Mouse (Mus musculus) large intestine, adult 2 months (tissue): ENCODE measurements around the gene Tbc1d30. TPM values are rescaled to one million over a fixed set of nuclear protein-coding genes. Genes with fewer than 3 reads are reported as not detected.
A peak's percentile ranks its signal among the peaks of the same experiment; 100 is the strongest.

ENCODE experiments used
- DNase-seq: peaks from one replicate; pipeline ENCODE4 v3.0.0-alpha.2; 2012; ENCODE audit warnings: low read depth, low spot score
- WGBS: fragments of 180-500 bp; shearing (Covaris S2); methylation state at CpG from one replicate; pipeline ENCODE4 v1.1.7; 2018; 5-methylcytosine and 5-hydroxymethylcytosine counted together
- polyA plus RNA-seq: library from polyadenylated mRNA; depleted of rRNA; stranded (reverse); fragments of >200 nt; gene quantifications from 2 replicates; pipeline ENCODE4 v1.2.3, GENCODE M21; 2012; rRNA removed

Tbc1d30 gene
- polyA plus RNA-seq, result 3.5 and 5.6 TPM in 2 replicates

DNA sequence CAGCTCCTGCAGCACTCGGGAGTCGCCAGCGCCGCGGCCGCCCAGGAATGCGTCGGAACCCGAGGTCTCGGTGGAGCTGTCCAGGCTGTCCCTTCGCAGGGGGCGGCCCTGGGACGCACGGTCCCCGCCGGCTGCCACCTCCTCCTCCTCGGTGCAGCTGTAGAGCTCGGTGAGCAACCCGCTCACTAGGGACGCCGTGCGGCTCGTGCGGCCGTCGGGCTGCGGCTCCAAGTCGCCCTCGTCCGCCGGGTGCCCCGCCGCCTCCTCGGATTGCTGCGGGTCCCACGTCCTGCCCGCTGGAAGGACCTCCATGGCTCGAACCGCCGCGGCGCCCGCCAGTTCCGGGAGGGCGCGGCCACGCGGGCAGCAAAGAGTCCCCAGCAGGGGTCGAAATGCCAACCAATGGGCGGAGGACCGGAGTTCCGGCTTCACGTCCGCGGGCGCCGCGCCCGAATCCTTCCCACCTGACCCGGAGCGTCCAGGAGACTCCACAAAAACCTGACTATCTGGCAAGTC, at the start of gene Tbc1d30:
Tbc1d30 (minus strand) TSS at position 213 of the 516 bp plus-strand sequence.
- DNase-seq, result no peak
- WGBS, result under 1% methylated on average over 59 of the region's 61 CpGs

DNA sequence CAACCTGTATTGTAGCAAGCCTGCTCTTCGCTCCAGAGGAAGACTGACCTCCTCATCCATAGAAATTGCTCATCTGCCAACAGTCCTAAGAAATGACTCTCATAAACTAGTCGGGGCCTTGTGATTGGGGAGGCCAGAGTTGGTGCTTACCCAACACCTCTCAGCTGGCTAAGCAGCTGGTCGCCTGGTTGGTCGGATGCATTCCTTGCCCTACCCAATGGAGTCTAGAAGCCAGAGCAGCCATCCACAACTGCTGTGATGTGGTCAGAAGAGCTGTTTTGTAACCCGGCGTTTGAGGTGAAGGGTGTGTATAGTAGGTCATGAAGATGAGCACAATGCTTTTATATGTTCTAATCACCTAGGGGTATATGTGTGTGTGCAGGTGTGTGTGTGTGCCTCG, 47.5 kb upstream of the Tbc1d30 start:
- no peak for DNase-seq
- WGBS, result 62% methylated on average over 7 of the region's 7 CpGs

DNA sequence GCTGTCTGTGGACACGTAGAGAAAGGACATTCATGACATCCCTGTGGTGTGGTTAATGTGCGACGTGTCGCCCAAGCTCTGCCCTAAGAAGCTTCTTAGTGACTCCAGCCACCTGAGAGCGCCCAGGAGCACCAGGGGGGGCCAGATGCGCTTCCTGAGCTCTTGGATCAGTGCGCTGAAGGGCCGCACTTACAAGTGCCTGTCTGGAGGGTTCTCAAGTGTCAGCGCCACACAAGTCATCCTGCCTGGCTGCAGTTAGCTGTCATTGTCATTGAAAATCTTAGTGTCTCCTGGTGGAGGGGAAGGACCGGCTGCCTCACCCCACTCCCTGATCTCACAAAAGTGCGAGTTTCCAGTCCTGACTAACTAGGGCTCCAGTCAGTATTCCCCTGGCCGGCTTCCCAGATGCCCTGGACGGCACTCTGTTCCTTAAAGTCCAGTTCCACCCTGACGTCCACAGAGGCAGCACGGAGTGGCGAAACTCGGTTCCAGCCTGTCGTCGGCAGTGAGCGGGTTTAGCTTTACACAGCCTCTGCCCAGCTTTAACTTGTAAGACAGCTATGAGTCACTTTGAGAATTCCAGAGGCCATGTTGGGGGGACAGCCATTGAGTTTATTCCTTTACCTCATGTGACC, 44.6 kb upstream of the Tbc1d30 start:
- WGBS, result 76% methylated on average over 20 of the region's 20 CpGs
- no peak for DNase-seq

DNA sequence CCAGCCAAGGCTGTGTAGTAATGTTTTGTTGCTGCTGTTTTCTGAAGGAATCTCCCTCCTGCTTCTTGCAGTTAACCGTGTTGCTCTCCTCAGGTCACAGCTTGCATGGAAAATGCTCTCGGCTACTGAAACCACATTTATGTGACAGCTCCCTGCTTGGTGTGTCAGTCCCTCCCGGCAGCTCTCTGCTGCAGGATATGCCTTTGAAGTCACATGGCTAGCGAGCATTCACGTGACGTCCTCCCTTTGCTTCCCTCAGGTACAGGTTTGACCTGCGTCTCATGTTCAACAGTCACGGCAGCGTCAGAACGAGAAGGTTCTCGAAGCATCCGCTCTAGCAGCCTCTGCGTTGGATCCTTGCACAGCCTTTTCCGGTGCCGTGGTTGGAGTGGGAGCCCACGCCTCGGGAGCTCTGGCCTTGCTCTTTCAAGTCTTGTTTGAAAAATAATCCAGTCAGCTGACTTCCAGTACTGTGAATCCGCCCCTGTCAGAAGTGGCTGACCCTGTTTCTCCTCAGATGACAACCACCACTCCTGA, 43.8 kb upstream of the Tbc1d30 start:
- no peak for DNase-seq
- 84% methylated on average over 18 of the region's 18 CpGs for WGBS

DNA sequence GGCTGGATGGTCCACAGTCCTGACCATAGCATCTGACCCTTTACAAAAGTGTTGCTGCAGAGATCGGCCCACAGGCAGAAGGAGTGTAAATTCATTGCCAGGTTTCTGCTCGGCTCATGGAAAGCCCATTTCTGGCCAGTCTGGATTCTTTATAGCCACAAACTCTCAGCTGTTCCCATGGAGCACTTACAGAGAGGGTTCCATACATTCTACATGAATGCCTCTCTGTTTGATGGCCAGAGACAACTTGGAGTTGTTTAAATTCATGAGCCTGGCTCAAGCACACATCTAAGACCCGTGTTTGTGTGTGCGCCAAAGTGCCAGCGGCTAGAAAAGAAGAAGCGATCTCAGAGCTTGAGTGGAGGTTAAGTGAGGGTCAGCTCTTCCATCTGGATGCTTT, 43.2 kb upstream of the Tbc1d30 start:
- DNase-seq, result no peak
- 83% methylated on average over 6 of the region's 6 CpGs for WGBS

DNA sequence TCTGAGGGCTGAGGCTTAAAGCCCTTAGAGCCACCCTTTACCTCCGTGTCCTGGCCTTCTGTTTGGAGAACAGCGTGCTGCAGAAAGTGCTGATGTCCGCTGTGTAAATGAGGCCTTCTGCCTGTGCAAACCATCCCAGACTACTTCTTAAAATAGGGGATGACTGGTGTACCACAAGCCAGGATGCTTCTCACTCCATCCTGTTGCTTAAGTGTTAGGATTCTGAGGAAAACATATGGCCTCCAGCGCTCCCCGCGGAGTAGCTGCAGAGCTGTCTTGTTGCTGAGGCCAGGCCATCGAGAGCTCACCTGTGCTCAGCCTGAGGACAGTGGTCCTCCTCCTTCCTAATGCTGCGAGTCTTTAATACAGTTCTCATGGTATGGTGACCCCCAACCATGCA, 40.8 kb upstream of the Tbc1d30 start:
- WGBS, result 92% methylated on average over 8 of the region's 8 CpGs
- no peak for DNase-seq

DNA sequence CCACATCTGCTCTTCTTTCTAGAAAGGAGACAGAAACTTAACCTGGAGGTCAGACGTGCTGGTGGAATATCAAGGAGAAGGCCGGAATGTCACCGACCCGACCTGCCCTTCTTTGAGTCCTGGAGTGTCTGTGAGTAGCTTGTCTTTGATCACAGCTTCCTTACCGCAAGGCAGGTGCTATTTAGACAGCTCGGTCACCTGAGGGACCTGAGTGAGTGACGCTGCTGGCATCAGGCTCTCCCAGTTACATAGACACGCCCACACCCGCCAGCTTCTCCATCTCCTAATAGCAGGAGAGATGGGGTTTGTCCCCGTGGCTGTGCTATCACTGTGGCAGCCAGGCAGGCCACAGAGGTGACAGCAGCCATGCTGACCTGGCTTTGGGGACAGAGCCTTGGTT, 39.5 kb upstream of the Tbc1d30 start:
- DNase-seq, result no peak

DNA sequence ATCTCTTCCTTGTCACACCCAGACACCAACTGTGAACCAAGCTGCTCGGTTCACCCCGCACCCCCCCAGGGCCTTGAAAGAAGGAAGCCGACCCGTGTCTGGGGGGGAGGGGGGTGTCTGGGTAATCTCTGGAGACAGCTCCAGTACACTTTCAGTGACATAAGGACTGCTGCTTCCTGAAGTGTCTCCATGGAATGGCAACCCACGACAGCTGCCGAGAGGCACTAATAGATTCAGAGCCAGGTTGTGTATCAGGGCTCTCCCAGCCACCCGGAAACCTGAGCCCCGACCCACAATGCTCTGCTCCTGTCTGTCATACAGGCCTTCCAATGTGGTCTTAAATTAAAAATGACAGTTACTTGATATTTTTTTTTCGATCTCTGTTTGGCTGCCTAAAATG, 35.3 kb upstream of the Tbc1d30 start:
- 66% methylated on average over 9 of the region's 9 CpGs for WGBS
- no peak for DNase-seq

More for the DNA sequence above, 39.5 kb upstream of the Tbc1d30 start:
- whole genome bisulfite sequencing, result 63% methylated on average over 10 of the region's 10 CpGs

DNA sequence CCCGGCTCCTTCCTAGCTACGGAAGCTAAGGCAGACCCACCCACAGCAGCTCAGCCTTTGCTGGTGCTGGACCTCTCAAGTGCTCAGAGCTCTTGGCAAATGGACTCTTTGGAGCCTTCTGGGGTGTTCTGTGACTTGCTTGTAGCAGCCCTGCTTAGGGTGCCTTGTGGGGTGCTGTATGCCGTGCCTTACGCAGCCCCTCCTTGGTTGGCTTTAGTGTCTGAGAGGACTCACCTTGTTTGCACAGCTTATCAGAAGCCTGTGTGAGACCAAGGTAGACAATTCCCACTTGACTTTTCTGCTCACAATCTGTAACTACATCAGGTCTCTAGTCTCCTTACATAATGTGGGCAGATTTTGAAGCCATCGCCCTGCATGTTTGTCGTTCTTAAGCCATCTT, 34.6 kb upstream of the Tbc1d30 start:
- WGBS, result 78% methylated on average over 6 of the region's 6 CpGs
- no peak for DNase-seq

DNA sequence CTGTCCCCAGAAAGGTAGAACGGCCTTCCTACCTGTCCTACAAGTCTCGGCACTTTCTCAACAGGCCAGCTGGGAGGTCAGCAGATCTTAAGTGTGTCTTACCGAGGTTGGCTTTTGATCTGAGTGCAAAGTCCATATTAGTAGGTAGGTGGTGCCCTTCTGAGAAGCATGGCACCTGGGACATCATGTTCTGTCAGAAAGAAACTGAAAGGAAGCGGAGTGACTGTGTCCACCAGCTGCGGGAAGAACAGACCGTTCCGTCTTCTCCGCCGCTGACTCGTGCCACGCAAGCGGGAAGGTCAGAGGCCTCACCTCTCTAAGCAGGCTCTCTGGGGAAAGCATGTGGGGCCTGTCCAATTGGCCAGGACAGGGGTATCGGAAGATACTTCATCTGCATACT, 33.6 kb upstream of the Tbc1d30 start:
- 54% methylated on average over 13 of the region's 13 CpGs for WGBS
- peak; percentile 65 for DNase-seq

DNA sequence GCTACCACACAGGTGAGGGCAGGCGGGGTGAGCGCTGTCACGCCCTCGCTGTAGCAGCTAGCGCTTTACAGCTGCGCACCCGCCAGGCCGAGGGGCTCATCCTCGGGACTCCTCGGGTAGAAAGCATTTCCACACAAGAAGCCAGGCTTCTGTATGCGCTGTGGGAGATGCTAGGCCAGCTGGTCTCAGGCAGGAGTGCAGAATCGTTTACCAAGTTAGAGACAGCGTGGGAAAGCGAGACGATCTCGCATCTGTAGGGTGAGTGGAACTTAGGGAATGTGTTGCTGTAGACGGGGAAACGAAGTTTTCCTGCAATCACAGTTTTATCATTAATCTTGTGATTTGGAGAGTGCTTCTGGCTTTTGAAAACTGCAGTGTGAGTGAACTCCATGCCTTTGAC, 30.2 kb upstream of the Tbc1d30 start:
- no peak for DNase-seq
- WGBS, result 92% methylated on average over 18 of the region's 18 CpGs

DNA sequence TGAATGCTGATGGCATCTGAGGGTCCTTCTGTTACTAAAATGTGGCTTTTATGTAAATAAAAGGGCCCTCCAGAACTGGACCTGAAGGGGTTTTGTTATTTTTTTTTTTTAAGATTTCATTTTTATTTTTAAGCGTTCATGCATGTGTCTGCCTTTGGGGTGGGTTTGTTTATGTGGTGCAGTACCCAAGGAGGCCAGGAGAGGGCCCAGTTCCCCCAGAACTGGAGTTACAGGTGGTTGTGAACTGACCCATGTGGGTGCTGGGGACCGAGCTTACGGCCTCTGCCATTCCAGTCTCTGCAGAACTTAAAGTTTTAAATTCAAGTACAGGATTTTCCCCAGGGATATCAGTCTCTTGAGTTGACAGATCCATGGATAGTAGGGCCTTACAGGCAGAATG, 28.3 kb upstream of the Tbc1d30 start:
- DNase-seq, result no peak
- over 99% methylated on average over 3 of the region's 3 CpGs for WGBS

DNA sequence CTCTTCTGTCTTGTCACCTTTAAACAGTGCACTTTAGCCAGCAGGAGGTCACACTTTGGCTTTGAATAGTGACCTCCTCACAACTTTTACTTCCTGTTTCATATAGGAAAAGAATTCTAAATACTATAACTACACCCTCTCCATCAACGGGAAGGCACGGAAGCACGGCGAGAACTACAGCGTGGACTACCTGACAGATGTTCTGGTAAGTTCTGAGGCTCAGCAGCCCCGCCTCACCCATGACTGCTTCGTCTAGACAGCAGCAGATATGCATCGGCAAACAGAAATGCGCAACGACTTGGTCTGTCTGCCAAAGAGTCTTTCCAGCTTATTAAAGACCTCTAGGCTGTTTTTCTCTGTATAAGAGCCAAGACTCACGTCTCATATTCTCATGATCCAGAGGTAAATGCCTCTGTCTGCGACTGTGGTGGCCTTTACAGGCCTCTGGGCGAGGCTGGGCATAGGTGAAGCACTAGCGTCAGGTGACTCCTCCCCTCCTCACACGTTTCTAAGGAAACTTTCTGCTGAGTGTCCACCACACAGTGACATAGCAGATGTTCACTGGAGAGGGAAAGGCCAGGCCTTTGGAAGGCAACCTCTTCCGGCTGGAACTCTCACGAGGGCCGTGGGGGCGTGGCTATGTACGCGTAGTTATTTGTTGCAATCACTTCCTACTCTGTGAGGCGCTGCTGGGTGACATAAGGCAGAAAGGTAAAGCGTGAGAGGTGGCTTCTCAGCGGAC, 25.6 kb upstream of the Tbc1d30 start:
- 42% methylated on average over 24 of the region's 24 CpGs for WGBS
- DNase-seq, result peak; percentile 73

DNA sequence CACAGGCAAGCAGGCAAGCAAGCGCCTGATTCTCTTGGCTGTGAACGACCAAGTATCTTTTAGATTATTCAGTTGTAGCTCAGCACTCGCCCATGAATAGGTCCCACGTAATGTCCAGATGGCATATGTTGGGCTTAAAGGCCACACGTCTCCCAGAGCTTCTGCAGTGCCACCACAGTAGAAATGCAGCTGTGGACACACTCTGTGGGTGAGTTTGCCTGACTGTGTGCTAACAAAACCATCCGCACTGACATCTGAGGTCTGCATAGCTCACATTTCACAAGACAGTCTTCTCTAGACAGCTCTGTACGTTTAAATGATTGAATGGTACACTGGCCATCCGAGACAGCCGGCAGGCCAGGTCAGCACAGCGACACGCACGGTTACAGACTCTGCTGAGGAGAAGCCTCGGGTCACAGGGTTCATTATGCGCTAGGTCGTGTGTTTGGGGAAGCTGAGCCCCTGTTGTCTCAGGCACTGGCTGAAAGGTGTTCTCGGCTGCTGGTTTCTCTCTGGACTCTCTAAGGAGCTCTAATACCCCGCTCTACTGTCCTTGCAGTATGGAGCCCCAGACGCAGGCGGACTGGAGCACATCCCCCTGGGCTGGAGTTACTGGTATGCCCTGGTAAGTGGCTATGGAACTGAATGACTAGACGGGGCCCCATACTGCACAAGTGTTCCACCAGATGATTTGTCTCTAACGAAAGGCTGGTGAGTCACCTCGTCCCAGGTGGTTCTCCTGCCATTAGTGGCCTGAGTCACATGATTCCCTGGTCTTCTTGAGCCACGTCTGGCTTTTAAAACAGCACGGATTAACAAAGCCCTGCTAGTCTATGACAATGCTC, 24.8 kb upstream of the Tbc1d30 start:
- no peak for DNase-seq
- WGBS, result 78% methylated on average over 24 of the region's 24 CpGs

DNA sequence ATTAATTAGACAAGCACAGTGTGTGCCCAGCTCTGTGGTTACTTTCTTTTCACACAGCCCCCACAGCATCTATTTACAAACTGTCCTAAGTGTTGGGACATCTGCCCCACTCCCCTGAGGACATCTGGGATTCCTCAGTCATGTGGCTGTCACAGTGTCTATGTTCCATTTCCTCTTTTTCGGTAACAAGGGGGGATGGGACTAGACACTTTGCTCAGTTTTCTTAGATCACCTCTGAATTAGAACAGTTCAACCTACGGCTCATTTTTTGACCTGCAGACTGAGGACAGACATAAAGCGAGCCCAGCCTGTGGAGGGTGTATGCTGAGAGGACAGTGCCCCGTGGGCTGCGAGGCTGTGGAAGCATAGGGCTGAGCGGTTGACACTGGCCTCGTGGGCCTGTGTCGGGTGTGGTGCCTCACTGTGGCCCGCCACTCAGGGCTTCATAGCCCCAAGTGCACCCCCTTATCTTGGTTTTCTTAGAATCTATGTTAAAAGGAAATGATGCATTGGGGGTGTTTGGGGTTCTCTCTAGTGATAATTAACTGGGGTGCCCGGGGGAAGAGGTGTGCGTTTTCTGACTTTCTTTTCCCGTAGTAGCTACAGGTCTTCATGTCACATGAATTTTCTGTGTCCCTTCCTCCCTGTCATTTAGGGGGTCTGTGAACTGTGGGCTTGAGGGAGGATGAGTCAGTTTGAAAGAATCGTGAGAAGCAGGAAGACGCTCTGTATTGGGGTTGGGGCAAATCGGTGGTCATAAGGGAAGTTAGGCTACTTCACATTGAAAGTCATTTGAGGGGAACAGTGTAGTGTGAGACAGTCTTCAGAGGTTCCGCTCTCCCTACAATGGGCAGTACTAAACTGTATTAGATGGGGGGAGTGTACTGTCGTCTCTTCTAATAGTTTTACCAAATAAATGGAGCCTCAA, 23.9 kb upstream of the Tbc1d30 start:
- 81% methylated on average over 17 of the region's 17 CpGs for WGBS
- no peak for DNase-seq

DNA sequence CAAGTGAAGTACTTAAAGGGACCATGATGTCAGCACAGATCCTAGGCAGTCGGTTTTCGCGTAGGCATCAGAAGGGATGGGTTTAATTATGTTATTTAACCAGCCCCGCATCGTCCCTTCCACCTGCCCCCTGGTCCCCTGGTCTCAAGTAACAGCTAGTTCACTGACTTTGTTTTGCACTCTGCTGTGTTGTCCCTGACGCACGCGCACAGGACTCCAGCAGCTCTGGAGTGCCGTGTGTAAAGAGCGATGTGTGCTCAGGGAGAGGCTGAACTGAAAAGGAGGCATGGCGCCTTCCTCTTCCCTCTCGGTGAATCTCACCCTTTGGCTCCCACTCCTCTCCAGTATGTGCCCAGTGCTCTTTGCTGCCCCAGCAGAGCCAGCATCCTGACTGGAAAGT, 22.9 kb upstream of the Tbc1d30 start:
- WGBS, result 83% methylated on average over 12 of the region's 12 CpGs
- no peak for DNase-seq

DNA sequence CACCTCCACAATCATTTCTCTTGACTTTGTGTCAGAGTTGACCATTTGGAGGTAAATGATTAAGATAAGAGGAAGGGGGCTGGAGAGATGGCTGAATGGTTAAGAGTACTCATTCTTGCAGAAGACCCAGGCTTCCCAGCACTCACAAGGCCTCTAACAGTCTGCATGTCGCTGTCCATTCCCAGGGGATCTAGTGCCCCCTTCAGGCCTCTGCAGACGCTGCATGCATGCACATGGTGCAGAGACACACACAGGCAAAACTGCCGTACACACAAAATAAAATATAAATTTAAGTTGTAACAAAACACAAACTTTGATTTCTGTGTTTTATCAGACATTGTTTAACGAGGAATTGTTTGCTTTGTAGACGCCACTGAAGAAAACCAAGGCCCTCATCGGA, 19.7 kb upstream of the Tbc1d30 start:
- 94% methylated on average over 6 of the region's 6 CpGs for WGBS
- DNase-seq, result no peak

DNA sequence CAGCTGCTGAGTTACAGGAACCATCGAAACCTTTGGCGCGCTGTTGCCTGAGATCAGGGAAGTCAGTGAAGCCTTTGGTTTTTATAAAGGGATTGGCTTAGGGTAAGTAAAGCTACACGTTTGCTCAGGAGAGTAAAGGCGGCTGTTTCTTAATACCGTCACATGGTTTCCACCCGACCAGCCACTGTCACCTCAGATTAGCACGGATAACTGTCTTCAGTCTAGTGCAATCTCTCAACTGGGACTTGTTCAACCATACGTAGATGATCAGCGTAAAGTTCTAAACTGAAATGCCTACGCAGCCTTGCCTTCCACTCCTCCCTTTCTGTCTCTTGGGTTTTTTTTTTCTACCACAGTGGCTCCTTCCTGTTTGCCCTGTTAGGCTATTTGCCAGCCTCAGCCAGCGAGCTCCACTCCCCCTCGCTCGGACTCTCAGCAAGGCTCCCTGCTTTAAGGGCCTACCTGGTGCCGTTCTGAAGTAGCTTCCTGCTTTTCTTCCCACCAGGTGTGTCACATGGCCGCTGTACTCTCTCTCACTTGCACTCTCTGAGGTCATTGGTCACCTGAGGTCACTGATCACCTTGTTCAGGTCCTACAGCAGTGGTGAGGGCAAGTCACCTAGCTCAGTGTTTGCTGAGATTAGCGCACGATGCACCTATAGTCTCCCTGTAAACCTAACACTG, 17.8 kb upstream of the Tbc1d30 start:
- WGBS, result 76% methylated on average over 18 of the region's 18 CpGs
- no peak for DNase-seq

DNA sequence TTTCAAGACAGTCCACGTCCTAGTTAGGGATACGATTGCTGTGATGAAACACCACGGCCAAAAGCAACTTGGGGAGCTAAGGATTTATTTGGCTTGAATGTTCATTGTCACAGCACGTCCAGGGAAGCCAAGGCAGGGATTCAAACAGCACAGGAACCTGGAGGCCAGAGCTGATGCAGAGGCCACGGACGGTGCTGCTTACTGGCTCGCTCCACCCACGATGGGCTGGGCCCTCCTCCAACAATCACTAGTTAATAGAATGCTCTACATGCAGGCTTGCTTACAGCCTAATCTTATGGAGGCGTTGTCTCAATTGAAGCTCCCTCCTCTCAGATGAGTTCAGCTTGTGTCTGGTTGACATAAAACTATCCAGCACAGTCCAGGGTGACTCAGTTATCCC, 16.7 kb upstream of the Tbc1d30 start:
- 84% methylated on average over 9 of the region's 9 CpGs for WGBS
- DNase-seq, result no peak
